Mouse (Mus musculus): Measurements from ENCODE around the gene B3galt6. TPM values are rescaled to one million over a fixed set of nuclear protein-coding genes. Genes with fewer than 3 reads are reported as not detected.

Gene B3galt6
- total and polyA plus RNA-seq, 3 experiments: 3.4 to 11.3 (median 8.6) TPM

GRCm38 (mm10) chr4:156034901-156035300 lies 42.5 kb upstream of the B3galt6 start:
- dilution Hi-C loops (cut with MboI; ENCODE audit: extremely low pct_ligation_motif_present, extremely low pct_unique_long_range_greater_than_20kb, low sequenced_read_pairs): no loop called here
- DNase-seq (ENCODE audit: extremely low read depth): no peak
- H3K4me1 ChIP-seq (ENCODE audit: control insufficient read depth in 1 of 2, insufficient read depth in 2 of 2): peaks cover 21 to 32% of the 10 kb centered on the region in 2 experiments
- peaks cover 2 to 8% of the 10 kb centered on the region in 2 experiments for H3K36me3 ChIP-seq (replicated peaks in 1 of 2; ENCODE audit: control insufficient read depth in 1 of 2, insufficient read depth in 1 of 2, low read length in 1 of 2)
- H3K9me3 ChIP-seq (replicated peaks; ENCODE audit: low read length): no peaks in the 10 kb centered on the region
- TF ChIP-seq ETS1 (conservative IDR thresholded peaks at IDR 0.05; ENCODE audit: low read depth, low read length) (no peak), JUN (IDR thresholded peaks at IDR 0.05; ENCODE audit: insufficient read depth, low read depth, low read length) (no peak), BHLHE40 (IDR thresholded peaks at IDR 0.05; ENCODE audit: low read depth, low read length) (no peak), GABPA (IDR thresholded peaks at IDR 0.05; ENCODE audit: insufficient replicate concordance, low read depth, low read length) (no peak), NRF1 (IDR thresholded peaks at IDR 0.05; ENCODE audit: low read depth, low read length) (no peak), POLR2A (IDR thresholded peaks at IDR 0.05; ENCODE audit: low read depth, low read length) (no peak), JUND (conservative IDR thresholded peaks at IDR 0.05; ENCODE audit: low read depth, low read length) (no peak), TCF12 (IDR thresholded peaks at IDR 0.05; ENCODE audit: low read depth, low read length) (no peak), MAX (IDR thresholded peaks at IDR 0.05; ENCODE audit: low read length) (no peak), RAD21 (IDR thresholded peaks at IDR 0.05; ENCODE audit: low read depth, low read length) (no peak), ZNF384 (IDR thresholded peaks at IDR 0.05; ENCODE audit: low read depth, low read length) (no peak)
- no peaks in the 10 kb centered on the region for H3K79me2 ChIP-seq (replicated peaks; ENCODE audit: control insufficient read depth, extremely low read depth, insufficient read depth, poor library complexity, severe bottlenecking)
- no peaks in the 10 kb centered on the region for H3K27me3 ChIP-seq (replicated peaks)
- H3K27ac ChIP-seq (ENCODE audit: insufficient read depth, low read depth): no peak overlapping the region
- no peak overlapping the region for H3K9ac ChIP-seq (ENCODE audit: insufficient read depth, low read depth)
- no peak overlapping the region for H3K4me3 ChIP-seq (replicated peaks in 1 of 3; ENCODE audit: low read depth in 2 of 3, low read length in 2 of 3, poor library complexity in 1 of 3)
- in situ Hi-C loops (cut with MboI; ENCODE audit: low pct_ligation_motif_present, low pct_unique_long_range_greater_than_20kb, low sequenced_read_pairs): loop anchor here (5.0 kb wide), 2 partner anchors 53 to 57 kb away; no protein-coding TSS in a partner anchor
- H3K4me2 ChIP-seq (ENCODE audit: insufficient read depth, low read depth, poor library complexity, severe bottlenecking): no peak overlapping the region

- no peak overlapping the region for H3K9ac ChIP-seq (ENCODE audit: insufficient read depth, low read depth)
Observed at GRCm38 (mm10) chr4:156034301-156034700, 41.9 kb upstream of the B3galt6 start.

More at GRCm38 (mm10) chr4:156034301-156034700, 41.9 kb upstream of the B3galt6 start:
- no peaks in the 10 kb centered on the region for H3K79me2 ChIP-seq (replicated peaks; ENCODE audit: control insufficient read depth, extremely low read depth, insufficient read depth, poor library complexity, severe bottlenecking)
- no peaks in the 10 kb centered on the region for H3K27me3 ChIP-seq (replicated peaks)
- no peak overlapping the region for H3K4me3 ChIP-seq (replicated peaks in 1 of 3; ENCODE audit: low read depth in 2 of 3, low read length in 2 of 3, poor library complexity in 1 of 3)
- dilution Hi-C loops (cut with MboI; ENCODE audit: extremely low pct_ligation_motif_present, extremely low pct_unique_long_range_greater_than_20kb, low sequenced_read_pairs): no loop called here
- peaks cover 7 to 13% of the 10 kb centered on the region in 2 experiments for H3K36me3 ChIP-seq (replicated peaks in 1 of 2; ENCODE audit: control insufficient read depth in 1 of 2, insufficient read depth in 1 of 2, low read length in 1 of 2)
- no peak overlapping the region for H3K4me2 ChIP-seq (ENCODE audit: insufficient read depth, low read depth, poor library complexity, severe bottlenecking)
- no peak for DNase-seq (ENCODE audit: extremely low read depth)
- no peaks in the 10 kb centered on the region for H3K9me3 ChIP-seq (replicated peaks; ENCODE audit: low read length)
- in situ Hi-C loops (cut with MboI; ENCODE audit: low pct_ligation_motif_present, low pct_unique_long_range_greater_than_20kb, low sequenced_read_pairs): loop anchor here (5.0 kb wide), 2 partner anchors 52 to 58 kb away; no protein-coding TSS in a partner anchor
- H3K27ac ChIP-seq (ENCODE audit: insufficient read depth, low read depth): no peak overlapping the region
- TF ChIP-seq TCF12 (IDR thresholded peaks at IDR 0.05; ENCODE audit: low read depth, low read length) (no peak), ZNF384 (IDR thresholded peaks at IDR 0.05; ENCODE audit: low read depth, low read length) (no peak), ZMIZ1 (IDR thresholded peaks at IDR 0.05; ENCODE audit: low read depth, low read length) (no peak), MAZ (IDR thresholded peaks at IDR 0.05; ENCODE audit: low read depth, low read length) (no peak), ELF1 (IDR thresholded peaks at IDR 0.05; ENCODE audit: low read depth, low read length) (no peak), NRF1 (IDR thresholded peaks at IDR 0.05; ENCODE audit: low read depth, low read length) (no peak), ZKSCAN1 (IDR thresholded peaks at IDR 0.05; ENCODE audit: borderline replicate concordance, low read depth, low read length) (no peak), USF1 (IDR thresholded peaks at IDR 0.05; ENCODE audit: low read depth, low read length) (no peak), POLR2AphosphoS2 (IDR thresholded peaks at IDR 0.05; ENCODE audit: low read depth, low read length) (no peak), CHD1 (IDR thresholded peaks at IDR 0.05; ENCODE audit: low read depth, low read length) (no peak), RCOR1 (conservative IDR thresholded peaks at IDR 0.05; ENCODE audit: low read depth, low read length) (no peak), JUN (IDR thresholded peaks at IDR 0.05; ENCODE audit: insufficient read depth, low read depth, low read length) (no peak), UBTF (IDR thresholded peaks at IDR 0.05; ENCODE audit: low read depth, low read length) (no peak), TBP (conservative IDR thresholded peaks at IDR 0.05; ENCODE audit: low read depth, low read length) (no peak), USF2 (conservative IDR thresholded peaks at IDR 0.05; ENCODE audit: low read depth, low read length) (no peak), POLR2A (IDR thresholded peaks at IDR 0.05; ENCODE audit: low read depth, low read length) (no peak), E2F4 (IDR thresholded peaks at IDR 0.05; ENCODE audit: insufficient replicate concordance, low read depth, low read length) (no peak), ZC3H11A (IDR thresholded peaks at IDR 0.05; ENCODE audit: low read depth, low read length) (no peak), CHD2 (IDR thresholded peaks at IDR 0.05; ENCODE audit: low read length) (no peak)
- peaks cover 23 to 36% of the 10 kb centered on the region in 2 experiments for H3K4me1 ChIP-seq (ENCODE audit: control insufficient read depth in 1 of 2, insufficient read depth in 2 of 2)

All from CH12.LX (cell line).